Mouse (Mus musculus): Measurements from ENCODE around the gene Dtx3. TPM values are rescaled to one million over a fixed set of nuclear protein-coding genes. Genes with fewer than 3 reads are reported as not detected.

Dtx3 gene
- polyA plus RNA-seq, 1 experiment from 2014 or later: 83.0 TPM

DNA sequence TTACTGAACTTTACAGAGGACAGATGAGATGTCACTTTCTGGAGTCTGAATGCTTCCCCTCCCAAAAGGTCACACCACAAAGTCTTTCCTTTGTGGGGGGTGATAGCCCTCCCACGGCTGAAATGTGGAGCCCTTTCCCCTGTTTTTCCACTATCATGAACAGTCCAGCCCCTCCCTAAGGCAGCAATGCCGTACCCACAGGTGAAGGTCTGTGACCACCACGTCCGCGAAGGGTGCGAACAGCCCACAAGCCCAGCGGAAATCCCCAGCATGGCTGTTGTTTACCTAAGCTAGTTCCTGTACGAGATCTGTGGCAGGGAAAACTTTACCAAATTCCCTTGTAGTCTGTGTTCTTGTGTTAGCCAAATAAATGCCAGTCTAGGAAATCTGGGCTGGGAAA is 54.0 kb downstream of the Dtx3 start:
- Histone ChIP-seq H3K36me3 (ENCODE audit: control insufficient read depth, insufficient read depth, low read length) (no peaks in the 10 kb centered on the region), H3K9me3 (replicated peaks; ENCODE audit: control insufficient read depth, low read length) (no peaks in the 10 kb centered on the region), H3K4me3 (ENCODE audit: low read depth, low read length) (no peak overlapping the region), H3K4me2 (no peak overlapping the region), H3K4me1 (ENCODE audit: control insufficient read depth, insufficient read depth, low read length) (no peaks in the 10 kb centered on the region), H3K27ac (ENCODE audit: low read depth, low read length) (no peak overlapping the region), H3K9ac (ENCODE audit: low read depth, low read length) (no peak overlapping the region), H3K27me3 (ENCODE audit: control insufficient read depth, insufficient read depth, low read length) (no peaks in the 10 kb centered on the region)
- ATAC-seq (replicated peaks; ENCODE audit: insufficient number of reproducible peaks, low FRiP score, low TSS enrichment): no peak
- 70% methylated on average over 8 of the region's 8 CpGs for WGBS (ENCODE audit: insufficient replicate concordance)

DNA sequence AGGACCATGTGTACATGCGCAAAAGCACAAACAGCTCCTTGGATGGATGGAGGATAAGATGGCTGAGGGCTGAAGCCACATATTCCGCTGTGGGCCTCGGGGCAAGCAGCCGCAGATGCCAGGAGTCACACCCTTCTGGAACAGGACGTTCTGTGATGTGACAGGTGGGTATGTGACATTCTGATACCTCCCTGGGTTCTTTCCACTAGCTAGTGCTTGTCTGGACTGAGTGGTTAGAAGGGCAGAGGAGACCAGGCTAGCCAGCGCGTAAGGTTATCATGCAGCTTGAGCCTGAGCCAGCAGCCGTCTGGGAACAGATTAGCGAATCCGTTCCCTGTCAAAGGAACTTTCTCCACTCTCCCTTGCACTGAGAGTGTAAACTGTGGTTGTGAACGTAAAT is 54.6 kb downstream of the Dtx3 start:
- no peak overlapping the region for H3K27ac ChIP-seq (ENCODE audit: low read depth, low read length)
- no peaks in the 10 kb centered on the region for H3K36me3 ChIP-seq (ENCODE audit: control insufficient read depth, insufficient read depth, low read length)
- no peak overlapping the region for H3K4me3 ChIP-seq (ENCODE audit: low read depth, low read length)
- no peak overlapping the region for H3K4me2 ChIP-seq
- WGBS (ENCODE audit: insufficient replicate concordance): 75% methylated on average over 11 of the region's 11 CpGs
- no peak overlapping the region for H3K9ac ChIP-seq (ENCODE audit: low read depth, low read length)
- ATAC-seq (replicated peaks; ENCODE audit: insufficient number of reproducible peaks, low FRiP score, low TSS enrichment): no peak
- no peaks in the 10 kb centered on the region for H3K9me3 ChIP-seq (replicated peaks; ENCODE audit: control insufficient read depth, low read length)
- no peaks in the 10 kb centered on the region for H3K4me1 ChIP-seq (ENCODE audit: control insufficient read depth, insufficient read depth, low read length)
- no peaks in the 10 kb centered on the region for H3K27me3 ChIP-seq (ENCODE audit: control insufficient read depth, insufficient read depth, low read length)

Other genes starting within 250 kb of the Dtx3 start
- 47.3 and 47.6 TPM in 2 replicates for gene Ctdsp2, start 217.0 kb downstream of the Dtx3 start, polyA plus RNA-seq (2014; fragmentation: Nextera tagmentation; extraction: Ambion mirVana)
- gene Avil, start 195.0 kb downstream of the Dtx3 start, polyA plus RNA-seq (2014; fragmentation: Nextera tagmentation; extraction: Ambion mirVana): 0.13 and 0.34 TPM in 2 replicates
- 91.1 and 97.1 TPM in 2 replicates for gene Tsfm, start 164.9 kb downstream of the Dtx3 start, polyA plus RNA-seq (2014; fragmentation: Nextera tagmentation; extraction: Ambion mirVana)
- 36.1 and 43.3 TPM in 2 replicates for gene Mettl1, start 154.3 kb downstream of the Dtx3 start, polyA plus RNA-seq (2014; fragmentation: Nextera tagmentation; extraction: Ambion mirVana)
- 0.31 and 0.35 TPM in 2 replicates for gene Eef1akmt3, start 154.2 kb downstream of the Dtx3 start, polyA plus RNA-seq (2014; fragmentation: Nextera tagmentation; extraction: Ambion mirVana)
- gene Cyp27b1, start 147.5 kb downstream of the Dtx3 start, polyA plus RNA-seq (2014; fragmentation: Nextera tagmentation; extraction: Ambion mirVana): 0.11 and 0.13 TPM in 2 replicates
- 0.21 and 0.39 TPM in 2 replicates for gene March9, start 135.5 kb downstream of the Dtx3 start, polyA plus RNA-seq (2014; fragmentation: Nextera tagmentation; extraction: Ambion mirVana)
- gene Cdk4, start 132.2 kb downstream of the Dtx3 start, polyA plus RNA-seq (2014; fragmentation: Nextera tagmentation; extraction: Ambion mirVana): 1,419 and 1,452 TPM in 2 replicates
- 106 and 115 TPM in 2 replicates for gene Tspan31, start 125.5 kb downstream of the Dtx3 start, polyA plus RNA-seq (2014; fragmentation: Nextera tagmentation; extraction: Ambion mirVana)
- 0.42 and 0.63 TPM in 2 replicates for gene Agap2, start 120.4 kb downstream of the Dtx3 start, polyA plus RNA-seq (2014; fragmentation: Nextera tagmentation; extraction: Ambion mirVana)
- 21.3 and 30.3 TPM in 2 replicates for gene Os9, start 74.6 kb downstream of the Dtx3 start, polyA plus RNA-seq (2014; fragmentation: Nextera tagmentation; extraction: Ambion mirVana)
- 1.6 and 1.8 TPM in 2 replicates for gene B4galnt1, start 30.5 kb downstream of the Dtx3 start, polyA plus RNA-seq (2014; fragmentation: Nextera tagmentation; extraction: Ambion mirVana)
- gene Slc26a10, start 15.1 kb downstream of the Dtx3 start, polyA plus RNA-seq (2014; fragmentation: Nextera tagmentation; extraction: Ambion mirVana): 8.4 and 11.8 TPM in 2 replicates
- gene Arhgef25, start 5.6 kb downstream of the Dtx3 start, polyA plus RNA-seq (2014; fragmentation: Nextera tagmentation; extraction: Ambion mirVana): 17.9 and 18.0 TPM in 2 replicates
- 20.8 and 21.5 TPM in 2 replicates for gene Pip4k2c, start 15.9 kb upstream of the Dtx3 start, polyA plus RNA-seq (2014; fragmentation: Nextera tagmentation; extraction: Ambion mirVana)
- 1.6 TPM in 2 replicates for gene Kif5a, start 67.6 kb upstream of the Dtx3 start, polyA plus RNA-seq (2014; fragmentation: Nextera tagmentation; extraction: Ambion mirVana)
- 135 and 136 TPM in 2 replicates for gene Dctn2, start 70.6 kb upstream of the Dtx3 start, polyA plus RNA-seq (2014; fragmentation: Nextera tagmentation; extraction: Ambion mirVana)
- 13.6 and 15.1 TPM in 2 replicates for gene Mbd6, start 93.3 kb upstream of the Dtx3 start, polyA plus RNA-seq (2014; fragmentation: Nextera tagmentation; extraction: Ambion mirVana)
- gene Mars, start 116.1 kb upstream of the Dtx3 start, polyA plus RNA-seq (2014; fragmentation: Nextera tagmentation; extraction: Ambion mirVana): 104 and 105 TPM in 2 replicates
- 1.7 TPM in 2 replicates for gene Arhgap9, start 126.2 kb upstream of the Dtx3 start, polyA plus RNA-seq (2014; fragmentation: Nextera tagmentation; extraction: Ambion mirVana)
- gene Gli1, start 146.2 kb upstream of the Dtx3 start, polyA plus RNA-seq (2014; fragmentation: Nextera tagmentation; extraction: Ambion mirVana): 0.65 and 1.2 TPM in 2 replicates
- 0.06 TPM in 1 of 2 replicates, not detected in the other for gene Inhbe, start 158.7 kb upstream of the Dtx3 start, polyA plus RNA-seq (2014; fragmentation: Nextera tagmentation; extraction: Ambion mirVana)
- gene Inhbc, start 174.7 kb upstream of the Dtx3 start, polyA plus RNA-seq (2014; fragmentation: Nextera tagmentation; extraction: Ambion mirVana): 0.19 TPM in 1 of 2 replicates, not detected in the other
- 27.7 and 30.3 TPM in 2 replicates for gene R3hdm2, start 184.6 kb upstream of the Dtx3 start, polyA plus RNA-seq (2014; fragmentation: Nextera tagmentation; extraction: Ambion mirVana)

Data from heart, embryonic 11.5 days (tissue).